Mouse (Mus musculus) lung, adult 2 months (tissue): ENCODE results near the gene Bhlhe40.

Source experiments
- CTCF ChIP-seq: fragments of 200-500 bp; IDR thresholded peaks from 2 replicates; pipeline ENCODE4 v1.5.1; 2011; ENCODE audit warnings: mild to moderate bottlenecking, low read length, control low read depth; ENCODE audit not compliant: insufficient read depth
- POLR2A ChIP-seq: fragments of 200-500 bp; IDR thresholded peaks from 2 replicates; pipeline ENCODE4 v1.6.1; 2011; ENCODE audit warnings: low read depth, mild to moderate bottlenecking, control low read depth, low read length, borderline replicate concordance; ENCODE audit errors: extremely low read depth

GRCm38 (mm10) chr6:108681084-108681483 lies 20.7 kb downstream of the Bhlhe40 start:
- TF ChIP-seq CTCF (no peak), POLR2A (no peak)
